Mouse (Mus musculus) retina, postnatal 1 day (tissue): ENCODE measurements around the gene Them4.

Experiments
- DNase-seq: peaks from one replicate; pipeline ENCODE4 v3.0.0-alpha.2; 2012

Gene Them4

GRCm38 (mm10) chr3:94369709-94370108 lies 59.8 kb downstream of the Them4 start:
- DNase-seq = no peak

- DNase-seq = peak; percentile 90
Observed at GRCm38 (mm10) chr3:94371637-94372036, 61.7 kb downstream of the Them4 start.

- DNase-seq = no peak
Observed at GRCm38 (mm10) chr3:94372038-94372437, 62.1 kb downstream of the Them4 start.

GRCm38 (mm10) chr3:94372641-94373040 lies 62.8 kb downstream of the Them4 start, which contains the start of gene Rorc:
TSS of gene Rorc (plus strand) at chr3:94372794.
- DNase-seq = peak; percentile 32

GRCm38 (mm10) chr3:94373090-94373489 lies 63.2 kb downstream of the Them4 start:
- DNase-seq = peak; percentile 44

GRCm38 (mm10) chr3:94373597-94374011 lies 63.7 kb downstream of the Them4 start:
- peak; percentile 67 for DNase-seq

GRCm38 (mm10) chr3:94374636-94375035 lies 64.7 kb downstream of the Them4 start:
- DNase-seq = no peak

GRCm38 (mm10) chr3:94375146-94375545 lies 65.3 kb downstream of the Them4 start:
- no peak for DNase-seq

- no peak for DNase-seq
Observed at GRCm38 (mm10) chr3:94375861-94376260, 66.0 kb downstream of the Them4 start.

GRCm38 (mm10) chr3:94377028-94377923 lies 67.4 kb downstream of the Them4 start:
- no peak for DNase-seq

GRCm38 (mm10) chr3:94379831-94380510 lies 70.1 kb downstream of the Them4 start:
- no peak for DNase-seq
